Mouse (Mus musculus): ENCODE measurements around the gene Tmem63b.
A peak's percentile ranks its signal among the peaks of the same experiment; 100 is the strongest.
"Not testable (repeated sequence)": the region's sequence is repeated elsewhere in the genome, so short reads cannot be mapped to it uniquely, and the experiment has no call there.

Gene Tmem63b

GRCm38 (mm10) chr17:45671821-45672220 lies 14.9 kb downstream of the Tmem63b start:
- DNase-seq, result no peak

DNA sequence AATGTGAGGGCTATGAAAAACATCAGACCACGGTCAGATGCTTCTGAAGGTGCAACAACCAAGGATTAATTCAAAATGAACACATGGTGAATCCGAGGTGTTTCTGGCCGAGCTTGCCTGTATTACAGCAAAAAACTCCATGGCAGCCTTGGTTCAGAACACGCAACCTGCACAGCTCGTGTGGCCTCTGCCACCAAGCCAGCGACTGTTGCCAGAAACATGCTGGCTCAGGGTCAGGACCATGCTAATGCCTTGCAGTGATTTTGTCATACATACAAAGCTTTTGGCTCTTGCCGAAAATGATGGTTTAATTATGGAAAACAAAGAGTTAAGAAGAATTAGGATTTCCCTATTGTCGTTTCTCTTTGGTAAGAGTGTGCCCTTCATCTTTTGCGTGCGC lies 18.7 kb downstream of the Tmem63b start:
- DNase-seq, result no peak

DNA sequence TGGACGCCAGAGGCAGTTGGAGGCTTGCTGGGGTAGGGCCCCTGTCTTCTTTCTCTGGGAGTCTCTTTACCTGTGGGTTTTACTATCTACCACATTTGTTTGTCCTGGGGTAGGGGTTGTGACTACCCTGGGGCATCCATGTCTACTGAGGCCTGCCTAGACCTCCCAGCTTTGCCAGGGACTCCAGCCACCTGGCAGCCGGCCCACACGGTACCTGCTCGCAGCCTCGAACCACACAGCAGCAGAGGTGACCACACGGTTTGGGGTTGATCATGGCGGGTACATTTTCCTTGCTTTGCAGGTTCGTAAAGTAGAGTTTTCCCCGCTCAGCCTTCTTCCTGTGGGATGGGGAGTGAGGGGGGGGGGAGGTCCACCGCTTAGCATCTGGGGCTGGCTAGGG lies 19.2 kb downstream of the Tmem63b start:
- DNase-seq, result peak in 1 of 2 experiments; percentile 21

GRCm38 (mm10) chr17:45666091-45666490 lies 20.6 kb downstream of the Tmem63b start:
- no peak for DNase-seq

- no peak for DNase-seq
These were observed 22.1 kb downstream of the Tmem63b start for GRCm38 (mm10) chr17:45664608-45665007.

- DNase-seq, result peak; percentile 75 to 83
These were observed 23.4 kb downstream of the Tmem63b start for GRCm38 (mm10) chr17:45663106-45663919.

- DNase-seq, result no peak
These were observed 27.5 kb downstream of the Tmem63b start, which contains the start of gene Capn11 for GRCm38 (mm10) chr17:45659225-45659624. TSS of gene Capn11 (minus strand) at chr17:45659325.

GRCm38 (mm10) chr17:45655820-45656219 lies 30.9 kb downstream of the Tmem63b start:
- peak in 1 of 2 experiments; percentile 46 for DNase-seq

DNA sequence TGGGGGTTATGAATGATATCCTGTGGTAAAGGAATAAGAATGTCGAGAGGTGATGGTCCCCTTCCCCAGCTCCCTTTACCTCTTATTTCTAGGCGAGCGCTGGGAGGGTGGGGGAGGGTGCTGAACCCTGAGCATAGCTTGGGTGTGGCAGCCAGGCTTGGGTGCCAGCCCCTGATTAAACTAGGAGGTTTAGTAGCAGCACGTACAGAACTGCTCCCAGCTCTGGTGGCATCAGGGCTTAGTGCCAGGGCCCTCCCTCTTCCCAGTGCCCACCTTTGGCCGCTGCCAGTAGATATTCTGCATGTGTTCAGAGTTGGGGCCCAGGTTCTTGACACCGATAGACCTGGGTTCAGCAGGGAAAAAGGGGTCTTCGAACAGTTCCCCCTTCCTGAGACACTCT lies 33.5 kb downstream of the Tmem63b start:
- DNase-seq, result no peak

GRCm38 (mm10) chr17:45644185-45644584 lies 42.5 kb downstream of the Tmem63b start:
- DNase-seq, result no peak

DNA sequence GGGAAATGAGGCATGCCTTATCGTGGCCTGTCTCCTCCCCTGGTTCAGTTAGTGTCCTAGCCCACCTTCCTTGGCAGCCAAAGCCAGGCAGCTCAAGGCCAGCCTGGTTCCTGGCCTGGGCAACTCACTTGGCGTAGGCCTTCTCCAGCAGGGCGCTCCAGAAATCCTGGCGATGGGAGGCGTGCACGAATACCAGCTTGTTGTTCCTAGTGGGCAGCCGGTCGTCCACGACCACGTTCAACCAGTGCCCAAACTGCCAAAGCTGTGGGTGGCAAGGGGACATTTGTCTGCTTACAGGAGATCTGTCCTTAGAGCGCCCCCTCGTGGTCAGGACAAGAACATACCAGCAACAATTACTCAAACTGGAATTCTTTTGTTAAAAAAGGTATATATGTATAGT lies 44.0 kb downstream of the Tmem63b start:
- peak; percentile 64 to 82 for DNase-seq

- DNase-seq, result no peak
These were observed 44.7 kb downstream of the Tmem63b start for GRCm38 (mm10) chr17:45641981-45642380.

GRCm38 (mm10) chr17:45638596-45639295 lies 48.0 kb downstream of the Tmem63b start:
- no peak for DNase-seq

DNA sequence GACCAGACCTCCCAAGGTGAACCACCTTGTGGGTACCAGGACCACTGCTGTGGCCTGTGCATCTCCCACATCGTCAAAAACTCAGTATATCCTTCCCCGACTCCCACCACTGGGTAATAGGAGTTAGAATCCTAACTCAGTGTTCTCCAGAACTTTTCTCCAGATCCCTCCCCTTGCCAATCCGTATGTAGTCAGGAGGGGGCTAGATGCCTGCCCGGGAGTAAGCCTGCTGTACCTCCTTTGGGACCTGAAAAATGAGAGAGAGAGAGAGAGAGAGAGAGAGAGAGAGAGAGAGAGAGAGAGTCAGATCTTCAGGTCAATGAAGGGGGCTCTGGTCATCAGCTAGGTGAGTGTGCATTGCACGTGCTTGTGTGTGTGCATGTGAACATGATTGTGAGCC lies 52.7 kb downstream of the Tmem63b start:
- no peak for DNase-seq

- no peak for DNase-seq
These were observed 54.8 kb downstream of the Tmem63b start for GRCm38 (mm10) chr17:45631940-45632339.

- no peak for DNase-seq
These were observed 55.7 kb downstream of the Tmem63b start for GRCm38 (mm10) chr17:45630992-45631391.

GRCm38 (mm10) chr17:45629861-45630694 lies 56.6 kb downstream of the Tmem63b start:
- DNase-seq, result peak; percentile 77 to 81

DNA sequence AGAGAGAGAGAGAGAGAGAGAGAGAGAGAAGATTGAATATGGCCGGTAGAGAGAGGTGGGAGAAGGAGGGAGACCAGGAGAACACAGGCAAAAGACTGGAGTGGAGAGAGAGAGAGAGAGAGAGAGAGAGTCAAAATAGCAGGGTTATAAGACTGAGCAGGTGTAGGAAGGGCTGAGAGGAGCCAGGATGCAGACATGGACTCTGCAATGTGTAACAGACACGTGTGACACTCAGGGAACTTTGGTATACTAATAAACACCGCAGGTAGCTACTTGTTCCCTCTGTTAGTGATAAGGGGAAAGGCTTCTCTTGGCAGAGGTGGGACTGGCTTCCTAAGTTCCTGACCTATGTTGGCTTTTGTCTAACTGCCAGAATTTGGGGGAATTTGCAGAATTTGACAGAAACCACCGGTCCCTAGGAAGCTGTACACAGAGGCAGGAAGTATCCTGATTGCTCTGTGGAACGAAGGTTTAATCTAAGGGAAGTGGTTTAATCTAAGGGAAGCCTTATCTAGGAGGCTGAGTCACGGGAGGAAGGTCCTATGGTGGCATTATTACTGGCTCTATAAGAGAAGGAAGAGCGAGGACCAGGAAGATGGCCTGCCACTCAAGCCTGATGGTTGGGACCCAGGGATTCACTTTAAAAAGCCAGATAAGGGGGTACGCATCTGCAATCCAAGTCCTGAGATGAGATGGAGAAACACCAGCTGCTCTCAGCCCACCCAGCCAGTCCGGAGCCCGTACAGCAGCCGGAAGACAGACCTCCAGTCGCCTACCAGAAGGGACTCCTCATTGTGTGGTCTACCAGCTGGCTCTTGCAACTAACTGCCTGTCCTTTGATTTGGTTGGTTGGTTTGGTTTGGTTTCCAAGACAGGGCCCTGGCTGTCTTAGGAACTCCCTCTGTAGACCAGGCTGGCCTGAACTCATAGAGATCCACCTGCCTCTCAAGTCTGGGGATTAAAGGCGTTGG lies 57.5 kb downstream of the Tmem63b start:
- peak; percentile 38 to 80 for DNase-seq

DNA sequence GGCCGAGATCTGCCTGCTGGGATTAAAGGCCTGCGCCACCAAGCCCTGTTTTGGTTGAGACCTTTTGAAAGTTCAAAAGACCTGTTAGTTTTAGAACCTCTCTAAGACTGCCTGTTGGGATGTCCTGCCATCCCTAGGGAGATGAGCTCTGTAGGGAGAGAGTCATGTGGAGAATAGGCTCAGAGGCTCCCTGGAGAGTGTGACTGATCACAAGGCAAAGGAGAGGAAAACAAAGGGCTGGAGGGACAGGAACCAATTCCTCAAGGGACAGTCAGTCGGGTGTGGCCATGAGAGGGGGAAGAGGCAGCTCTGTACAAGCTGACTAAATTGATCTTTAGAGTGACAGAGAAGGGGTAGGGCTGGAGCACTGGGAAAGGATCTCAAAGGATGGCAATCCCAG lies 58.5 kb downstream of the Tmem63b start:
- DNase-seq, result no peak

GRCm38 (mm10) chr17:45626577-45627134 lies 60.0 kb downstream of the Tmem63b start:
- peak; percentile 45 to 80 for DNase-seq

DNA sequence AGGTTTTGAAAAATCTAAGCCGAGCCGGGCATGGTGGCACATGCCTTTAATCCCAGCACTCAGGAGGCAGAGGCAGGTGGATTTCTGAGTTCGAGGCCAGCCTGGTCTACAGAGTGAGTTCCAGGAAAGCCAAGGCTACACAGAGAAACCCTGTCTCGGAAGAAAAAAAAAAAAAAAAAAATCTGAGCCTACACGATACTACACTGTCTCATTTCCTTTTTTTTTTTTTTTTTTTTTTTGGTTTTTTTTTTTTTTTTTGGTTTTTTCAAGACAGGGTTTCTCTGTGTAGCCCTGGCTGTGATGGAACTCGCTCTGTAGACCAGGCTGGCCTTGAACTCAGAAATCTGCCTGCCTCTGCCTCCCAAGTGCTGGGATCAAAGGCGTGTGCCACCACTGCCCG lies 63.3 kb downstream of the Tmem63b start:
- DNase-seq, result not testable (repeated sequence)
